Mouse (Mus musculus) erythroblast, embryonic 14.5 days (primary cell): ENCODE results near the gene Ccdc122.

Experiments used
- GATA1 ChIP-seq: IDR thresholded peaks from 2 replicates; pipeline ENCODE4 v1.6.1; 2012; ENCODE audit warnings: low read length, inconsistent platforms, mixed read lengths
- TAL1 ChIP-seq: IDR thresholded peaks from 3 replicates; pipeline ENCODE4 v1.6.1; 2012; ENCODE audit warnings: low read length, inconsistent platforms, mixed read lengths

GRCm38 (mm10) chr14:77130612-77131011 lies 94.0 kb downstream of the Ccdc122 start:
- TF ChIP-seq GATA1 (no peak), TAL1 (no peak)
